Mouse (Mus musculus) cerebellum, adult 11-12 months (tissue): ENCODE data around the gene Exoc3l4.
A peak's percentile ranks its signal among the peaks of the same experiment; 100 is the strongest.

Experiments used
- DNase-seq: peaks from one replicate; pipeline ENCODE4 v3.0.0; 2022

Gene Exoc3l4

GRCm38 (mm10) chr12:111454543-111455280 is 37.9 kb downstream of the Exoc3l4 start:
- DNase-seq = no peak

- no peak for DNase-seq
These were observed 38.6 kb downstream of the Exoc3l4 start for GRCm38 (mm10) chr12:111455311-111455846.

GRCm38 (mm10) chr12:111455860-111456259 is 39.0 kb downstream of the Exoc3l4 start:
- DNase-seq = no peak

GRCm38 (mm10) chr12:111457742-111458141 is 40.9 kb downstream of the Exoc3l4 start:
- no peak for DNase-seq

GRCm38 (mm10) chr12:111463570-111463969 is 46.8 kb downstream of the Exoc3l4 start:
- no peak for DNase-seq

GRCm38 (mm10) chr12:111466369-111466768 is 49.6 kb downstream of the Exoc3l4 start:
- no peak for DNase-seq

- DNase-seq = no peak
These were observed 51.4 kb downstream of the Exoc3l4 start for GRCm38 (mm10) chr12:111468206-111468605.

GRCm38 (mm10) chr12:111469507-111469906 is 52.7 kb downstream of the Exoc3l4 start:
- DNase-seq = peak; percentile 49

GRCm38 (mm10) chr12:111471119-111471518 is 54.3 kb downstream of the Exoc3l4 start:
- no peak for DNase-seq

GRCm38 (mm10) chr12:111471721-111472120 is 54.9 kb downstream of the Exoc3l4 start:
- DNase-seq = no peak

GRCm38 (mm10) chr12:111472886-111473285 is 56.1 kb downstream of the Exoc3l4 start:
- no peak for DNase-seq

GRCm38 (mm10) chr12:111474384-111474783 is 57.6 kb downstream of the Exoc3l4 start:
- DNase-seq = no peak

- no peak for DNase-seq
These were observed 58.3 kb downstream of the Exoc3l4 start for GRCm38 (mm10) chr12:111474893-111475643.

- no peak for DNase-seq
These were observed 62.1 kb downstream of the Exoc3l4 start for GRCm38 (mm10) chr12:111478924-111479323.

- DNase-seq = no peak
These were observed 63.1 kb downstream of the Exoc3l4 start for GRCm38 (mm10) chr12:111479917-111480316.
